Mouse (Mus musculus) olfactory bulb, adult 2 months (tissue): ENCODE measurements around the gene Dytn. TPM values are rescaled to one million over a fixed set of nuclear protein-coding genes. Genes with fewer than 3 reads are reported as not detected.

Experiments used
- H3K27ac ChIP-seq: fragments of 200-500 bp; 2 replicates; pipeline ENCODE4 v1.5.1; 2012; ENCODE audit warnings: low read depth, low read length; ENCODE audit not compliant: insufficient read depth
- H3K4me1 ChIP-seq: fragments of 200-500 bp; 2 replicates; pipeline ENCODE4 v1.6.1; 2012; ENCODE audit warnings: low read length; ENCODE audit not compliant: control insufficient read depth, insufficient read depth
- H3K4me3 ChIP-seq: fragments of 200-500 bp; 2 replicates; pipeline ENCODE4 v1.5.1; 2012; ENCODE audit warnings: mild to moderate bottlenecking, low read depth, low read length, moderate library complexity; ENCODE audit not compliant: insufficient read depth
- CTCF ChIP-seq: fragments of 200-500 bp; IDR thresholded peaks from 2 replicates; pipeline ENCODE4 v1.5.1; 2012; ENCODE audit warnings: low read depth, mild to moderate bottlenecking, low read length, moderate library complexity; ENCODE audit not compliant: insufficient read depth
- POLR2A ChIP-seq: fragments of 200-500 bp; IDR thresholded peaks from 2 replicates; pipeline ENCODE4 v1.6.1; 2012; ENCODE audit warnings: mild to moderate bottlenecking, low read depth, low read length, moderate library complexity; ENCODE audit not compliant: insufficient read depth
- WGBS: fragments of 180-500 bp; shearing (Covaris S2); methylation state at CpG from one replicate; pipeline ENCODE4 v1.1.7; 2018; 5-methylcytosine and 5-hydroxymethylcytosine counted together
- polyA plus RNA-seq: library from polyadenylated mRNA; stranded (reverse); fragments of >200 nt; gene quantifications from 2 replicates; pipeline ENCODE4 v1.2.4, GENCODE M21; 2012; ENCODE audit warnings: low replicate concordance; ENCODE audit not compliant: missing spikeins, insufficient read depth, insufficient read length

Gene Dytn
- polyA plus RNA-seq, 1 experiment, result not detected

- H3K4me1 ChIP-seq, result peaks cover 6% of the 10 kb centered on the region
- TF ChIP-seq POLR2A (no peak), CTCF (no peak)
- no peak overlapping the region for H3K4me3 ChIP-seq
- WGBS, result 3% methylated on average over 11 of the region's 11 CpGs
- no peak overlapping the region for H3K27ac ChIP-seq
These were observed 72.1 kb downstream of the Dytn start for GRCm38 (mm10) chr1:63614594-63614993.

GRCm38 (mm10) chr1:63609613-63610012 lies 77.1 kb downstream of the Dytn start:
- 96% methylated on average over 4 of the region's 4 CpGs for WGBS
- peaks cover 6% of the 10 kb centered on the region for H3K4me1 ChIP-seq
- TF ChIP-seq CTCF (no peak), POLR2A (no peak)
- no peak overlapping the region for H3K27ac ChIP-seq
- no peak overlapping the region for H3K4me3 ChIP-seq

GRCm38 (mm10) chr1:63603870-63604500 lies 82.7 kb downstream of the Dytn start:
- 82% methylated on average over 3 of the region's 3 CpGs for WGBS
- TF ChIP-seq POLR2A (no peak), CTCF (no peak)
- Histone ChIP-seq H3K4me1 (no peaks in the 10 kb centered on the region), H3K4me3 (no peak overlapping the region), H3K27ac (no peak overlapping the region)

GRCm38 (mm10) chr1:63586869-63587268 lies 99.9 kb downstream of the Dytn start:
- TF ChIP-seq POLR2A, result no peak
- TF ChIP-seq CTCF, result no peak
- Histone ChIP-seq H3K27ac (no peak overlapping the region), H3K4me3 (no peak overlapping the region), H3K4me1 (no peaks in the 10 kb centered on the region)
- WGBS, result 87% methylated on average over 7 of the region's 7 CpGs

- Histone ChIP-seq H3K4me1 (no peaks in the 10 kb centered on the region), H3K27ac (no peak overlapping the region), H3K4me3 (no peak overlapping the region)
- WGBS, result 80% methylated on average over 8 of the region's 8 CpGs
- TF ChIP-seq POLR2A, result no peak
These were observed 107.6 kb downstream of the Dytn start for GRCm38 (mm10) chr1:63579153-63579552.

- Histone ChIP-seq H3K27ac (no peak overlapping the region), H3K4me3 (no peak overlapping the region), H3K4me1 (no peaks in the 10 kb centered on the region)
- TF ChIP-seq CTCF (no peak), POLR2A (no peak)
- 63% methylated on average over 5 of the region's 5 CpGs for WGBS
These were observed 109.9 kb downstream of the Dytn start for GRCm38 (mm10) chr1:63576803-63577202.

GRCm38 (mm10) chr1:63573864-63574611 lies 112.7 kb downstream of the Dytn start:
- Histone ChIP-seq H3K4me1 (no peaks in the 10 kb centered on the region), H3K4me3 (no peak overlapping the region), H3K27ac (no peak overlapping the region)
- no peak for TF ChIP-seq POLR2A
- TF ChIP-seq CTCF, result no peak
- WGBS, result 83% methylated on average over 12 of the region's 12 CpGs

- no peak for TF ChIP-seq POLR2A
- no peak for TF ChIP-seq CTCF
- Histone ChIP-seq H3K27ac (no peak overlapping the region), H3K4me1 (no peaks in the 10 kb centered on the region), H3K4me3 (no peak overlapping the region)
- 45% methylated on average over 6 of the region's 6 CpGs for WGBS
These were observed 113.3 kb downstream of the Dytn start for GRCm38 (mm10) chr1:63573432-63573831.

Other genes with a start within 250 kb of the Dytn start
- 224 TPM in 1 of 2 replicates, not detected in the other for gene Adam23, start 241.0 kb downstream of the Dytn start, polyA plus RNA-seq
- not detected in 2 replicates for gene Gm39653, start 71.0 kb downstream of the Dytn start, polyA plus RNA-seq
- gene Mdh1b, start 43.4 kb upstream of the Dytn start, polyA plus RNA-seq, result not detected in 2 replicates
- gene Fastkd2, start 43.7 kb upstream of the Dytn start, polyA plus RNA-seq, result not detected in 2 replicates
- gene 4933402D24Rik, start 82.3 kb upstream of the Dytn start, polyA plus RNA-seq, result not detected in 2 replicates